Mouse (Mus musculus) spleen, postnatal 4 days (tissue): Measurements from ENCODE around the gene Col4a2.

Experiments used
- DNase-seq, 2 experiments: peaks; one replicate each; pipeline ENCODE4 v3.0.0; 2022; ENCODE audit warnings: low spot score in 2 of 2

Col4a2 gene

GRCm38 (mm10) chr8:11414304-11414703, 101.7 kb downstream of the Col4a2 start:
- no peak for DNase-seq

DNA sequence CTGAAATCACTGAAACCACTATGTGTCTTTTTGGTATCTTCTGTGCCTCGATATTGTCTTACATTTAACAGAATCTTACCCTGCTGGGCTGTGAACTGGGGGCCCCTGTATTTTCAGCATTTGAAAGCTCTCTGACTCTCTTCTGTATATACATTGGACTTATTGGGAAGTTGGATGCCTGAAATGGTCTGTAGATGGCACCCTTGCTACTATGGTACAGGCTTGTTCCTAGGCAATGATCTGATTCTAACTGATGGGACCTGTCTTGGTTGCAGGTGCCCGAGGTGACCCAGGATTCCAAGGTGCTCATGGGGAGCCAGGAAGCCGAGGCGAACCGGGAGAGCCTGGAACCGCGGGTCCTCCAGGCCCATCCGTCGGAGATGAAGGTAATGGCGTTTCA, 102.5 kb downstream of the Col4a2 start:
- DNase-seq, result no peak

DNA sequence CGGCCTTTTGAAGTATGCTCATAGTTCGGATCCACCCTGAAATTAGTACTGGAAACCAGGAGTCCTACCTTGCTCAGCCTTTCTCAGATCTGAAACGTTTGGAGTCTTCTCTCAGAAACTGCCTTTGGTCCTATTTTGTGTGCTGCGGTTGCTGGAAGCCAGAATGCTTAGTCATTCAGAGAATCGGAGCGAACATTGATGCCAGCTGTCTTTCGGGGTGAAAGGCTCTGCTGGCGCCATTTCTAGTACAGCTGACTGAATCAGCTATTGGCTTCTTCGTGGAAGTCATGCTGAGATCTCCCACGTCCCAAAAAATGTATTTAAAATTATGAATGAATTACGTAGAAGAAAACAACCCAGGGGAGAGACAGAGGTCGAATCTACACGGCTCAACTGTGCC, 105.2 kb downstream of the Col4a2 start:
- no peak for DNase-seq

DNA sequence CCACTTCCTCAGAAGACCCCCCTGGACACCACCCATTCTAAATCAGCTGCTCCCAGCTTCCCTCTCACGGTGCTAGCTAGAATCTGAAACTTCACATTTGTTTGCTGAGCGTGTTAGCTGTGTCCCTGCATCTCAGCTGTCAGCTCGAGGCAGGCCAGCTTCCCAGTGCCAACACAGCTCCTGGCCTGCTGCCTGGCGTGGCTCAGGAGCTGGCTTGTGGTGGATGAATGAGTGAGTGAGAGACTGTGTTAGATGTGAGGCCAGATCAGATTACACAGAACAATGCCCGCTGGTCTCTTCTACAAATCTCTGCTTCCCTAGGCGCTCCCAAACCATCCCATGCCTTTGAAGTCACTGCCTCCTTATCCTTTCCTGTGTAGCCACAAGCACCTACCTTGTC, 106.6 kb downstream of the Col4a2 start:
- DNase-seq, result no peak

- peak; percentile 31 to 74 for DNase-seq
Observed at GRCm38 (mm10) chr8:11419645-11420044, 107.0 kb downstream of the Col4a2 start.

DNA sequence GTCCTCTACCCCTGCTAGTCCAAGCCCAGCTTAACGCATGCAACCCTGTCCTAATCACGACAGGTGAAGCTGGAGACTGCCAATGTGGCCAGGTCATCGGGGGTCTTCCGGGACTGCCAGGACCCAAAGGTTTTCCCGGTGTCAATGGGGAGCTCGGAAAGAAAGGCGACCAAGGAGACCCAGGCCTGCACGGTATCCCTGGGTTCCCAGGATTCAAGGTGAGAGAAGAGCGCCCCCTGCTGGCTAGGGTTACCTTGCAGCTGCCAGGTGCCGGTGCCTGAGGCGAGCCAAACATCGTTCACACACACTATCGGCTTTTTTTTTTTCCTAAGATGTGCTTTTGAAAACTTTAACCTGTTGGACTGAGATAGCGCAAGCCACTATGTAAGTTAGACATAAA, 108.5 kb downstream of the Col4a2 start:
- DNase-seq, result peak; percentile 33 to 80

GRCm38 (mm10) chr8:11421968-11422367, 109.4 kb downstream of the Col4a2 start:
- DNase-seq, result no peak

GRCm38 (mm10) chr8:11423091-11423490, 110.5 kb downstream of the Col4a2 start:
- DNase-seq, result no peak

DNA sequence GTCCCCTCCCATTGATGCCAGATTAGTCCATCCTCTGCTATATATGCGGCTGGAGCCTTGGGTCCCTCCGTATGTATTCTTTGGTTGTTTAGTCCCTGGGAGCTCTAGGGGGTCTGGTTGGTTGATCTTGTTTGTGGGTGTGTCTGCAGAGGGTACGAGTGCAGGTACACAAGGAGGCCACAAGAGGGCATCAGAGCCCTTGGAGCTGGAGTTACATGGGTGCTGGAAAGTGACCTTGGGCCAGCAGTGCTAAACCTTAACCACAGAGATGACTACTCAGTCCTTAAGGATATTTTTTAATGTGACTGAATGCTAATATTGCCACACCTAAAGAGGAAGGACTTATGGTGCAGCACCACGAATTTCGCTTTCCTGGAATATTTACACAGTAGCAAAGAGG, 118.1 kb downstream of the Col4a2 start:
- no peak for DNase-seq

GRCm38 (mm10) chr8:11437862-11438261, 125.3 kb downstream of the Col4a2 start:
- no peak for DNase-seq

DNA sequence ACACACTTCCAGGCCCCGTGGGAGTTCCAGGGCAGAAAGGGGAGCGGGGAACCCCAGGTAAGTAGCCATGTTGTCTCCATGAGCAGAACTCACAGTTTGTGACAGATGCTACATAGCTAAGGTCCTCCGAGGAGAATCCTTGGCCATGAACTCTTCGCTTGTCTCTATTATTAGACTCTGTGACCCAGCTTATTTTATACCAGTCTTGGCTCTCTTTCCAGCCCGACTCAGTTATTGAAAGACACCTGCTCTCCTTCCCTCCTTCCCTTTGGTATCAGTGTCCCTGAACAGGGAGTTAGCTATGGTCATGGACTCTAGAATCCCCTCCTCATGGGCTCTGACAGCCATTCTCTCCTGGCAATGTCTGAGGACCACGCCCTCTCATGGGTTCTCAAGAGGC, 128.7 kb downstream of the Col4a2 start:
- no peak for DNase-seq

DNA sequence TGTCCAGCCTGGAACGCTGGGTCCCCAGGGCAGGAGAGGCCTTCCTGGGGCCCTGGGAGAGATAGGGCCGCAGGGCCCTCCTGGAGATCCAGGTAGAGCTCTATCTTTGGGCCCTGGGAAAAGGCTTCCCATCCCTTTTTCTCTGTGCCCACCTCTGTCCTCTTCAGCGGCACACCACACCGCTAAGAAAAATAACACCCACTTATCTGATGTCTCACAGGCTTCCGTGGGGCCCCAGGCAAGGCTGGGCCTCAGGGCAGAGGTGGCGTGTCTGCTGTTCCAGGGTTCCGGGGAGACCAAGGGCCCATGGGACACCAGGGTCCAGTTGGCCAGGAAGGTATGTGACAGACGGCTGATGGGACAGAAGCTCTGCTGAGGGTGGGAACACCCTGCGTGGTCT, 131.0 kb downstream of the Col4a2 start:
- no peak for DNase-seq

- no peak for DNase-seq
Observed at GRCm38 (mm10) chr8:11444216-11444615, 131.6 kb downstream of the Col4a2 start.

- no peak for DNase-seq
Observed at GRCm38 (mm10) chr8:11445790-11446189, 133.2 kb downstream of the Col4a2 start.

DNA sequence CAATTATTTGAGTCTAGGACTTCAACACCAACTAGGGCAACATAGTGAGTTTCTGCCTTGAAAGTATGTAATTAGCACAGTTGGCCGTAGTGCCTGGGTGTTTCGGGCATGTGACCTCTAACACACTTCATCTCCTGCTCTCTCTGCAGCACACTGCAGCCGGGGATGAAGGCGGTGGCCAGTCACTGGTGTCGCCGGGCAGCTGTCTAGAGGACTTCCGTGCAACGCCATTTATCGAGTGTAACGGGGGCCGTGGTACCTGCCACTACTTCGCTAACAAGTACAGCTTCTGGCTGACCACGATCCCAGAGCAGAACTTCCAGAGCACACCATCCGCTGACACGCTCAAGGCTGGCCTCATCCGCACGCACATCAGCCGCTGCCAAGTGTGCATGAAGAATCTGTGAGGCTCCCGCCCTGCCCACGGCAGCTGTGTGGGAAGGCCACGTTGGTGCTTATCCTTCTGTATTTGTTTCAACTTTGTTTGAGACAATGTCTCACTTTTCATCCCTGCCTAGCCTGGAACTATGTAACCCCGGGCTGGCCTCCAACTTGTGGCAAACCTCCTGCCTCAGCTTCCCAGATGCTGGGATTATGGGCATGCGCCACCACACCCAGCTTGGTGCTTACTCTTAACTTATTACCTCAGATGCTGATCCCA, 135.4 kb downstream of the Col4a2 start:
- peak in 1 of 2 experiments; percentile 52 for DNase-seq

- DNase-seq, result no peak
Observed at GRCm38 (mm10) chr8:11450184-11451113, 137.8 kb downstream of the Col4a2 start.

- no peak for DNase-seq
Observed at GRCm38 (mm10) chr8:11452152-11452551, 139.5 kb downstream of the Col4a2 start.

GRCm38 (mm10) chr8:11452559-11452958, 140.0 kb downstream of the Col4a2 start:
- DNase-seq, result no peak

DNA sequence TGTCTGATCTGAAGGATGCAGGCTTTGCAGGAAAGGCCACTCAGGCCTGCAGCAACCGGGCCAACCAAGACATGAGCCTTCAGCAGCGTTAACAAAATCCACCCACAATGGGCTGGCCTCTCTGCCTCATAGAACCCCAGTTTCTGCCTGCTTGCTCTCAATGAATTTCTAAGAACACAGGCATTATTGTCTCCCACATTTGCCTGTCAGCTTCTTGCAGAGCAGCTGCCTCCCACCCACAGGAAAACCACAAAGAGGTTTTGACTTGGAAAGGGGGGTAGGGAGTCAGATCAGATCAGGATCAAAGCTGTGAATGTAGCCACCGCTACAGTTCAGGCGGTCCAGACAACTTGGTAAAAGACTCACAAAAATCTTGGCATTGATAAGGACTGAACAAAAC, 140.4 kb downstream of the Col4a2 start:
- DNase-seq, result no peak

- DNase-seq, result no peak
Observed at GRCm38 (mm10) chr8:11454228-11454627, 141.6 kb downstream of the Col4a2 start.

GRCm38 (mm10) chr8:11457278-11457677, 144.7 kb downstream of the Col4a2 start:
- no peak for DNase-seq

DNA sequence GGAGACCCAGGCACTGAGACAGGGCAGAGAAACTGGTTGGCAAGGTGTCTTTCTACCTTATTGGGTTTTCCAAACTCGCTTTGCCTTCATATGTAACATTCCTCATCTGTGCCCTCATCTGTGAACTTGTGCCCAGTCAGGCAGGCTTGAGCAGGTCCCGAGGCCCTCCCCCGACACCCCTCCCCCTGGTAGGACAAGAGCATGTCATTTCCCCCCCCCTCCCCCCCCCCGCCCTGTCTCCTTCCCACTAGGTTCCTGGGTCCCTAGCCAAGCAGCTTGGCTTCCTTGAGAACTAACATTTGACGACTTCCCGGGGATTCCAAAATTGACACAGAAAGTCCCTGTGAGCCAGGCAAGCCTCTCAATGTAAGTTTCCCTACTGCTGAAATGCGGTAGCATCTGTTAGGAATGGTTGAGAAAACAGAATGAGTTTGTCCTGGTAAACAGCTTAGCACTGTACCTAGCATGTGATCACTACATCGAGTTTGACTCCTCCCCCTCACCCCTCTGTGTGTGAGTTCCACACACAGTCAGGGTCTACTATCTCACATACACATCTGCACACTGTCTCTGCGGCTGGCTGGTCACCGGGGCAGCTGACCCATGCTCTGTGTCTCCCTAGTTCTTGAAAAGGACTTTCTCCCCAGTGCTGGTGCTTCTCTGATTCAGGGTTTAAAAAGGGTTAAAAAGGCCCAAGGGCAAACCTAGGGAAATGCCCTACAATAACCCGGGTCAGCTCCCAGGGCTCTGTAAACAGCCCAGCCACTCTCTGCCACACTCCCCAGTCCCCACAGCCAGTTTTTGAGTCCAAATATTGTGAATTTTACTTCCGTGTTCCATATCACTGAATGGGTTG, 145.6 kb downstream of the Col4a2 start:
- DNase-seq, result no peak
